Mouse (Mus musculus) kidney, adult 2 months (tissue): ENCODE results near the gene Meis2.

Experiments used
- CTCF ChIP-seq: fragments of 200-500 bp; conservative IDR thresholded peaks from 2 replicates; pipeline ENCODE4 v1.5.1; 2011; ENCODE audit warnings: low read depth, mild to moderate bottlenecking, control low read depth, low read length, moderate library complexity, mixed read lengths; ENCODE audit not compliant: insufficient read depth, insufficient read length
- POLR2A ChIP-seq: fragments of 200-500 bp; IDR thresholded peaks from one replicate; pipeline ENCODE4 v1.6.1; 2011; ENCODE audit warnings: low read depth, low read length, control low read depth

- TF ChIP-seq POLR2A (no peak), CTCF (no peak)
These were observed 55.2 kb downstream of the Meis2 start for GRCm38 (mm10) chr2:116010469-116010868.
